Mouse (Mus musculus) spleen, embryonic (tissue): ENCODE measurements around the gene Wnt8b.
"Not testable (repeated sequence)": the region's sequence is repeated elsewhere in the genome, so short reads cannot be mapped to it uniquely, and the experiment has no call there.

Experiments
- CTCF ChIA-PET: fragments of 350-600 bp; sonication (Branson Sonifier 250); formaldehyde crosslinking; loops from one replicate; lab custom pipeline; 2022; lab: Charles Lee

Wnt8b gene

DNA sequence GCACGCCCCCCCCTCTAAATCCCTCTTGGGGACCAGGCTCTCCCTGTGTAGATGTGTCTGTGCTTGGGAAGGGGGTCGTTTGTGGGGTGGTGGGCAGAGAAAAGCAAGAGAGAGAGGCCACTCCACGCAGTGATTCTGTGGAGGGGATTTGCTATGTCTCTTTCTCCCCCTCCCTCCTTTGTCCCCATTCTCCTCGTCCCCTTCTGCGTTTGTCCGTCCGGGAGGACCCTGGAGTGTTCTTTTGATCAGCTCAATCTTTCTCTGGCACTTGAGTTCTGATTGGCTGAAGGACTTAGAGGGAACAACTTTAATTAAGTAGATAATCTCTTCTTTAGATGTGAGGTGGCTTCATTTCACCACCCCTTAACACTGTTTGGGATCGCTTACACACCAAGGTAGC, at the start of gene Wnt8b:
Gene Wnt8b, plus strand, starts transcription at position 345 of the 400 bp plus-strand sequence.
- CTCF ChIA-PET = interaction anchor here (0.6 kb wide), 1 partner anchor 69 kb away, joined by 4 read pairs; the partner anchor contains the start of gene Hif1an

DNA sequence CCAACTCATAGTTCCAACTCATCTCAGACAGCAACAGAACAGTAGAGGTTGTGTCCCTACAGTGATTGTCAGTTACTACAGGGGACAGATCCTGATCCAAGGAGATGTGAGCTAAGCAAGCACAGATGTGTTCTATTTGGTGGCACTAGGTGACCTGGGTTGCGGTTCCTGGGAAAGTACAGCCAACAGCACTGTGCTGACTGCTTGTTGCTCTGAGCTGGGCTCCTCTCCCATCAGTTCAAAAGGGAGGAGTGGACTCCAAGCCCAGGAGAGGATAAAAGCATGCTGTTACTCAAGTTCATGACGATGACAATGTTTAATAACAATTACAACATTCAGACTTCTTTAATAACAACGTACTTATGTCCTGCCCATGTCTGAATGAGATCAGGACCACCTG, 47.5 kb upstream of the Wnt8b start:
- CTCF ChIA-PET = no interaction called here

DNA sequence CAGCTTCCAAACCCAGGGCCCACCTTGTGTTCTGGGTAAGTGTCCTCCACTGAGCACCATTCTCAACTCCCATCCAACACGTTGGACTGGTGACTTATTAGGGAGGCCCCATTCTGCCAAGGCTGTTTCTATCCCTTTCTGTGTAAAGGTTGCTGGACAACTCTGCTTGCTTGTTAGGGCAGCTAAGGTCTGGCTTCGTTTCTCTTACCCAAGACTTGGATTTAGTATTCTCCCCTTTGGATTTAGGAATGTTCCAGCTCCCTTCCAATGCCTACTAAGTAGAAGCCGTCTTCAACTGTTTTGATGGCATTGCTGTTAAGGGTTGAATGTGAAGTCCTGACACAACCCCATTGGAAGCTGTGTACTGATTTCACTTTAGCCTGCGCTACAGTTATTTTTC, 45.3 kb upstream of the Wnt8b start:
- CTCF ChIA-PET = no interaction called here

DNA sequence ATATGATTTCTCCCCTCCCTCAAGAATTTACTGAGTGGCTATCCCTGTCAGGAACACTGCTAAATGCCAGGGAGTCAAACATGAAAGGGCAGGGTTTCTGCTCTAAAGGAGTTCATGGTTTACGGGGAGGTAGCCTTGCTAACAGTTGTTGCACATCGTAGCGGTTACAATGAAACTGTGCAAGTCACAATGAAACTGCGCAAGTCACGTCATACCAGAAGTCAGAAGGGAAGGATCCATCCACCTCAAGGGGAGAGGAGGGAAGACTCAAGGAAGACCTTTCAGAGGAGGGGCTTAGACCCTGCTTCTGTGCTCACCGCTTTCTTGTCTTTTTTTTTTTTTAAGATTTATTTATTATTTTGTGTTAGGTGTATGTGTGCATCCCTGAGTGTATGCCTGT, 38.4 kb upstream of the Wnt8b start:
- CTCF ChIA-PET = no interaction called here

DNA sequence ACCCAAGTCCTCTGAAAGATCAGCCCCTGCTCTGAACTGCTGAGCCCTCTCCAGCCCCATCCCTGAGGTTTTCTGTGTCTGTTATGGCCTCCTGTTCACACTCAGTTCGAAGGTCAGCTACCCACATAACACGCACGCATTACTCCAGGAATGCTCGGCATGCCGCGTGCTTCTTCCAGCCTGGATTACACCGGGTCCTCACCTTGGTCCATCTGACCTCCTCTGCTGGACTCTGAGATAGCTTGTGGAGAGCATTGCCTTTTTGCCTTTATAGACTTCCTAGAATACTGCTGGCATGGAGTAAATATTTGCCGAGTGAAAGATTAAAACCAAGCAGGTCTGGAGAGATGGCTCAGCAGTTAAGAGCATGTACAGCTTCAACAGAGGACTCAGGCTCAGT, 37.9 kb upstream of the Wnt8b start:
- CTCF ChIA-PET = no interaction called here

DNA sequence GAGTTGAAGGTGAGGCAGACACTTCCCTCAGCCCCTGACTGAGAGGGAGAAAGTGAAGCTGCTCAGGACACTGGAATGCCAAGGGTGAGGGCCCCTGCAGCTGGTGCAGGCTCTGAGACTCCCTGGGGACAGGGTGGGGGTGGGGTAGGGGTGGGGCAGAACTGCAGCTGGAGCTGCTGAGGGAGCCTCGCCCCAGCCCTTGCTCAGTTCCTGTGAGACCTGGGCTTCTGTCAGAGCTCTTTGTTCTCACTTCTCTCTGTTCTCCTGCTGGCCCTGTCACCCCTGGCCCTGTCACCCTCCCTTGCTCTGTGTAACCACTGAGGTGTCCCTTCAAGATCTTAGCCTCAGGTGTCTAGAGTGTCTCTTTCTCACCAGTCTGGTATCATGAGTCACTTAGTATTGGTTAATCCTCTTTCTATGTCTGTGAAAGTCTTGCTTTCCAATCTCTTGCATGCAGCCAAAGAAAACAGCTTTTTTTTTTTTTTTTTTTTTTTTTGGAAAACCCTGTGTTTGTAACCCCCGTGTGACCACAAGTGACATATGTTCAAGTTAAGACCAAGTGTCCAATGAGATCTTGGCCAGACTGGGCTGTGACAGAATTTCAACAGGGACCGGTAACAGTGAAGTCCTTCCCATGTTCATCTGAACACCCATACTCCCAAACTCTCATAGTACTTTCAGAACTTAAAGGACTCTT, 35.8 kb upstream of the Wnt8b start:
- CTCF ChIA-PET = interaction anchor here (0.6 kb wide), 1 partner anchor 416 kb away, joined by 3 read pairs; no protein-coding TSS in a partner anchor

DNA sequence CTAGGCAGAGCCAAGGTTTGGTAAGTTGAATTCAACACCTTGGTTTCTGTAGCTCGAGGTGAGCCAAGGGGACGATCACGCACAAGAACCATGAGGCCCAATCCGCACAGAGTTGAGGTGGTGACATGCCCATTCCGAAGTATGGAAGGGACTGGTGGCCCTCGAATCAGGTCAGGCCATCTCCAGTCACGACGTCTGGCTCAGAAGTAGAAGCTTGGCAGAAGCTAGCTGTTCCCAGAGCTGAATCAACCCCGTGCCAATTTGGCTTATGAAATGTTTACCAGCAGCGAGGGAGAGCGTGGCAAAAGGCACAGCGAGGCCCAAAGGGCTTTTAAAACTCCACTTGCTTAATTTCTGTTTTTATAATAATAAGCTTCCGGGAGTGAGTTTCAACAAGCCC, 34.6 kb upstream of the Wnt8b start:
- CTCF ChIA-PET = interaction anchor here (0.5 kb wide), 1 partner anchor 54 kb away, joined by 6 read pairs; no protein-coding TSS in a partner anchor

DNA sequence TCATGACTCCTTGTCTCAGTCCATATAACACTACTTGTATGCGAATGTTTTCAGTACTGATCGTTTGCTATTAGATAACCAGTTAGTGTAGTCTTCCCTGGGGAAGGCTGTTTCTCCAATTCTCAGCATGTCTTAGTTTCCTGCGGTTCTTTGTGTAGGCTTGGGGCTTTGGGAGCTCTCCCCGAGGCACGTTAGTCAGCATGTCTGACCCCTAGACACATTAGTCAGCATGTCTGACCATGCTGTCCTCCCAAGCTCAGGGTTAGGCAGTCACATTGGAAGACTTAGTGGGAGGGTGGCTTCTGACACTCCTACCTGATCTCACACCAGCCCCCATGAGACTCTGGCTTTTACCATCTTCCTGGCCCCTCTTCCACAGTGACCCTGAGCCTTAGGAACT, 32.8 kb upstream of the Wnt8b start:
- CTCF ChIA-PET = no interaction called here

DNA sequence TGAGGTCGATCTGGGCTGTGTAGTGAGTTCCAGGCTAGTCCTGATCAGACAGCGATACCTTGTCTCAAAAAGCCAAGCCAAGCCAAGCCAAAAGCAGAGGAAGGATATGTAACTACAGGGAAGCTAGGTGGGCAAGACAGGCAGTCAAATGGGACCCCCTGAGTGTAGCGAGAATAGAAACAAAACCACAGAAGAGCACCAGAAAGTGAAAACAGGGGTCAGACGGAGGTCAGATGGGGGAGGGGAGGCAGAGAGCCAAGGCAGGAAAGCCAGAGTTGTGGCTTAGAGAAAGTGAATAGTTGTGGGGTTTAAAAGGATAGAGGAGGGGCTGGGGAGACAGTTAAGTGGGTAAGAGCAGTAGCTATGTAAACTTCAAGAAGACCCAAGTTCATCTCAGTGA, 31.8 kb upstream of the Wnt8b start:
- CTCF ChIA-PET = no interaction called here

DNA sequence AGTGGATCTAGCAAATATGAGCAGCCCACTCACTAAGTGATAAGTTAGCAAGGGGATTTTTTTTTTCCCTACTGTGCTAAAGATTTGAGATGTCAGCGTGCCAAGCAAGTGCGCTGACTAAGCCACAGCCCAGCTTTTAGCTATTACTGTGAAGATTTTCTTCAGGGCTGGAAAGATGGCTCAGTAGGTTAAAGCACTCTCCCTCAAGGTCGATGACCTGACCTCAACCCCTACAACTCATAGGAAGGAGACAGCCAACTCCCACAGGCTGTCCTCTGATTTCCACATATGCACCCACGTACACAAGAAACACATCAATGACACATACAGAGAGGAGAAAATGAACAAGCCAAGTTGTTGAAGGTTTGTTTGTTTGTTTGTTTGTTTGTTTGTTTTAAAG, 31.1 kb upstream of the Wnt8b start:
- CTCF ChIA-PET = no interaction called here

DNA sequence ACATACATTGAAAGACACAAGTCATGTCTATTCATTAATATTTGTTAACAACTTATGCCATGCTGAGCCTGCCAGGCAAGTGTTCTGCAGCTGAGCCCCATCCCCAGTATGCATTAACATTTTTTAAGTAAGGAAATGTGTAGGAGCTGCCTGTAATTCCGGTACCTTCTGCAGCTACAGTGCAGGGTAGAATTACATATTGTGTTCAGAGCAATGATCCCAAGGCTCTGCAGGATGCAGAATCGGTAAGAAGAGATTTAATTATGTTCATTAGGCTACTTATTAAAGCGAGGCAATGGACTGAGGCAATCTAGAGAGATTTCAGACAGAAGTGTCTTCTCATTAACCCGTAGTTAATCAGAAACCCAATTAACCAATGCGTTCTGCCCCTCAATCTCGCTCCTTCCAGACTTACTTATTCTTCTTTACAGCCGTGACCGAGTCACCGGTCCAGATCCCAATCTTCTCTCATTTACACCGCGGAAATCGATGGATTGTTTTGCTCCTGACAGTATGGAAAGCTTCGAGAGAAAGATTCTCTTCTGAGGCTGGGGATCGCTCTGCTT, 27.2 kb upstream of the Wnt8b start:
- CTCF ChIA-PET = not testable (repeated sequence)

DNA sequence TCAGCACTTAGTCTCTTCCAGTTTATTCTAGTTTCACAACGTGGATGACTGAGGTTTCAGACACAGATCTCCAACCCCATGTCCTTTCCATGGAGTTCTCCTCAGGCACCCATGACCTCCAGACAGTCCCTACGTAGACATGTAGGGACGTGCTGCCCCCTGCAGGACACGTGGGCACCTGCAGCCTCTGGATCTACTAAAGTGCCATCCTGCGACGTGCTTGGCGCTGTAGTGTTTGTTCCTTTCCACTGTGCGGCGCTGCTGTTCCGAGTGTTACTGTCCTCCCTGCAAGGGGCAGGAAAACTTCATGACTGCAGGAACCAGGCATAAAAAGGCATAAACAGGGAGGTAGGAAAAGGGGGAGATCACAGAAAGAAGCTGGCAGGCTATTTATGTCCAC, 19.1 kb upstream of the Wnt8b start:
- CTCF ChIA-PET = interaction anchor here (0.6 kb wide), 1 partner anchor 12 kb away, joined by 12 read pairs; no protein-coding TSS in a partner anchor

DNA sequence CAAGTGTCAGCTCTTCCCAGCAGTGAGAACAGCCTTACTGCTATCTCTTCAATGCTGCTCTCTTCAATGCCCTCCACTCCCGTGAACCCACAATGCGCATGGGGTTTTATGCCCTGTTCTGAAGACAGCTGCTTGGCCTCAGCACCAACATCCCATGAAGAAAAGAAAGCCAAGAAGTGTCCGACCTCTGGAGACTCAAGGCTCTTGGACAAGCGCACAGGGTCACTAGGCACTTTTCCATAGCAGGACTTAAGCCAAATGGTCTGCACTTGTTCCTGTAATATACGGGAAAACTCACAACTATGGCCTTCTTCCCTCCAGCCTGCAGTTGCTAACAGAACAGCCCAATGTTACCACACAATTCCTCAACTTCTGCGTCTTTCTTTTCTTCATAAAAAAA, 18.0 kb upstream of the Wnt8b start:
- CTCF ChIA-PET = no interaction called here

DNA sequence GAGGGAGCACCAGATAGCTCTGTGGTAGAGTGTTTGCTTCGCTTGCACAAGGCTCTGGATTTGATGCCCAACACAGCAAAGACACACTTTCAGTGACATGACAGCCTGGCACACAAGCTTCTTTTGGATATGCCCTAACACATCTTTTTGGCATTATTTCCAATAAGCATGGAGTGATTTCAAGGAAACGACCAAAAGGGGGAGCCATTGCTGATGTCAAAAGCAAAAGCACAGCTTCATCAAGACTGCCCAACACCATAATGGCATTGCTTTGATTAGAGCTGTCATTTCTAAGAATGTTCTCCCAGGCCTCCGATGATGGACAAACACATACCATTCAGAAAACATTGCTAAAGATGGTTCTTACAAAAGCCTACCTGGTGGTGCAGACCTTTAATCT, 16.7 kb upstream of the Wnt8b start:
- CTCF ChIA-PET = no interaction called here

DNA sequence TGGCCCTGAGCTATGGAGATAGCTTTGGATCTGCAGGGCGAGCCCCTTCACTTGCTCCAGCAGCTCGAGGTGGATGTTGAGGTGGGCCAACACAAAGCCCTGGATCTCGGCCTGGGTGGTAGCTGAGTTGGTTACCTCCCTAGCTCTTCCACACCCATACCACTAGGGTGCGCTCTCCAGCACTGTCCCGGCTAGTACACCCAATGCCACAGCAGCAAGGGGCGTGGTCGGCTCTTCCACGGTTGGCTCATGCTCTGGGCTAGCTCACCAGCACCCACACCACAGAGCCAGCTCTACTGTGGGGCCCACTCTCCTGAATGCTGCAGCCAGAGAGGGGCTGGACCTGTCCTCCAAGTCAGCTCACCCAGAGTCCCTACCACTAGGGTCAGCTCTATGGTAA, 6.0 kb upstream of the Wnt8b start:
- CTCF ChIA-PET = interaction anchor here (0.5 to 0.7 kb wide), 2 partner anchors 15 to 718 kb away, joined by 3 read pairs; no protein-coding TSS in a partner anchor

DNA sequence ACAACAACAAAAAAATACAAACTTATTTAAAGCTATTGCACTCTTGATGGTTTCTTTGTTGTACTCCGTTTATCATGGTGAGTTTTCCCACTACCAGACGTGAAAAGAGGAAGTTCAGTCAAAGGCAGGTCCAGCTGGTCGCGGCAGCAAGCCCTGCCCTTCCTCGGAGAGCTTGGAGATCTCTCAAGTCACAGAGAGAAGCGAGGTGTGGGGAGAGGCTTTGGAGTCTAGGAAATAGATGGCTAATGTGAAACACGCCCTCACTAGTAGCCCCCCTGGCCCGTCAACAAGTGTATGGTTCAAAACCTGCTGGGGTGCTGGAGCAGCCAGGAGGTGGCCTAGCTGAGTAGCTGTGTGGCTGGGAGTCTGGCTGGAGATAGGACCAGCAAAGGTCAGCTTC, 3.2 kb downstream of the Wnt8b start:
- CTCF ChIA-PET = no interaction called here

DNA sequence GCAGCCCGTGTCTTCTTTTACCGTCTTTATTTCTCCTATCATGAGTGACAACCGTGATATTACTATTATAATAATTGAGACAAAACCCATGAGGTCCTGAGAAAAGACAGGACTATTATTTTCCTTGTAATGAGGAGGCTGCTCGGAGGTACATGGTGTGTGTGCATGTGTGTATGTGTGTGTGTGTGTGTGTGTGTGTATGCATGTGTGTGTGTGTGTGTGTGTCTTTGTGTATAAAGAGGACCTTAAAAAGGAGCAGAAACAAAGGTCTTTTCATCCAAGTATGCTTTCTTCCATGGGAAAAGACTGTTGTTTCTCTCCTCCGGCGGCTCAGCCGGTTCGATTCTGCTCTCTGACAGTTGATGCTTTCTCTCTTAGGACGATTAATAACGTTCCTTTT, 3.7 kb downstream of the Wnt8b start:
- CTCF ChIA-PET = no interaction called here

DNA sequence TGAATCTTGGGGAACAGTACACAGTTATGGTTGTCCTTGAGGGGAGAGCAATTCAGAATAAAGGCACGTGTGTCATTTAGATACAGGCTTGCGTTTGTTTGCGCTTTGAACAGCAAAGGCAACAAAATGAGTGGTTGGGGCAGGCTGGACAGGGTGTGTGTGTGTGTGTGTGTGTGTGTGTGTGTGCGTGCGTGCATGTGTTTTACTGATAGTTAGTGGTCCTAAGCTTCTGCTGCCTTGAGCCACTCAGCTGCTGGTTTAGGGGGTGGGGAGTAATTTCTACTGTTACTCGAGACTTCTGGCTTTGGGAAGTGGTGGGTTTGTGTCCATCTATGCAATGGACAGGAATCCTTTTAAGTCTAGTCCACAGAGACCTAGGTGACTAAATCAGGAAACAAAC, 5.7 kb downstream of the Wnt8b start:
- CTCF ChIA-PET = no interaction called here

DNA sequence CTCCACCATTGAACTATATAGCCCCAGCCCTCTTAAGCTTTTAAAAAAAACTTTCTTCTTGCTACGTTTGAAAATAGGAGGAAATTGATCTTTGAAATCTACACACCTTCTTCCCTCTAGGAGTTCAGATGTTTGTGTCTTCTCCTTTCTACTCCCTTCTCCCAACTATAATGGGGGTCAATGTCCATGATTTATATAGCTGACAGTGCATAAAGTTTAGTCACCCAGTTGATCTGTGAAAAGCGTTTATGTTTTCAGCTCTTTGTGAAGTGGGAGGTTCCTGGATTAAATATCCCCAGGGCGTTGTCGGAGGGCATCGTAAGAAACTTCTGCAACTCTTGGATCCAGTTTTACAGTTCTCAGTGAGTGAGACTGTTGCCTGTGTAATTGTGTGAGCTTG, 7.0 kb downstream of the Wnt8b start:
- CTCF ChIA-PET = no interaction called here

DNA sequence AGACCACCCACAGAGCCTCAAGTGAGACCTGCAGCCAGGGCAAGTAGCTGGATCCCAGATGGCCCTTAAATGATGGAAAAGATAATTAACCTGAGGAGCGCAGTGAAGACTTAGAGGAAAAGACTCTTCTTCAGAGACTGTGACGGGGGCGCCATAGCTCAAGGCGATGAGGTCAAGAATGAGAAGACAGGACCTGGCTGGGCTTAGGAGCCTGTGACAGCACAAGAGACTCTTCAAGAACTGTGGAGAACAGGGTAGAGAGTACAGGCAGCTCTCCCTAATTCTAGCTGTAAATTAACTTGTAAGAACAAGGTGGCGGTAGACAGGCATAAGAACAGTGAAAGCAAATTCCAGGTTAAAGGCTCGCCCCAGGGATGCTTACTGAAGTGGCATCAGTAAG, 8.7 kb downstream of the Wnt8b start:
- CTCF ChIA-PET = no interaction called here

DNA sequence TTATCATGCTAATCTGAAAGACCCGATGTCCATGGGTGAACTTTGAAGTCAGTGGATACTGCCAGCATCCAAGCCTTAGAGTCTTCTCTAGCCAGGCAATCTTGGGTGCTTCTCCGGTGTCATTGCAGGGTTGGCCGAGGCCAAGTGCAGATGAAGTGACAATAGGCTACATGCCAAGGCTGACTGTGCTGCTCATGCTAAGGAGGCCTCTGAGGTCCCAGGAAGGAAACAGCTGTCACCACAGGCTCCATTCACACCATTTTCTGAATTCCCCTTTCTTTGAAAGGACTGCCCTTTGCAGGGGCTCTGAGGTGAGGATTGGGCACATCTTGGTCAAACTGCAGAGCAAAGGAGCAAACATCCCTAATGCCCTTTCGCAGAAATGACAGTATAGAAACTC, 9.5 kb downstream of the Wnt8b start:
- CTCF ChIA-PET = no interaction called here

DNA sequence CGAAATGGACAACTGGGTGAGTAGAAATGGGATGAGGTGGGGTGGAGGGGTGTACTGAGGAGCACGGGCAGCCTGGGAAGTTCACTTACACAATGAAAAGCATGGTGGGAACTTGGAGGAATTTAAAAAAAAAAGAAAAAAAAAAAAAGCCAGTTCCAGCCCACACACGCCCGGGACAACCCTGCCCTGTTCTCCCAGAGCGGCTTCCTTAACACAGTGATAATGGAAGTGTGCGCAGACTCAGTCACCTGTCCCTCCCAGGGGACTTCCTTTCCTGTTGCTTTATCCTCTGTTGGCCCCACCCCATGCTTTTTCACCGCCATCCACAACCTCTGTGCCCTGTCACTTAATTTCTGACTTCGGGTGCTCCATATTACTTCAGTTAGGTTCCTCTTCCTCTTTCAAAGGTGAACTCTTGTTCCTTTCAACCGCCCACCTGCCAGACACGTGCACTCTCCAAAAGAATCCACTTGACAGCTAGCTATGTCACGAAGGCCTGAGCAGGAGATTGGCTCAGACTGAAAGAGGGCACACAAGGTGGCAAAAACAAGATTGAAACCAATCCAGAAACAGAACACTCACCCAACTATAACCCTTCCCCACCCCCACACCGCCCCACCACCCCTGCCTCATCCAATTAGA, 17.4 kb downstream of the Wnt8b start:
- CTCF ChIA-PET = no interaction called here
